ENCODE assay signal across 8 mouse cellular contexts in the genomic region with DNA sequence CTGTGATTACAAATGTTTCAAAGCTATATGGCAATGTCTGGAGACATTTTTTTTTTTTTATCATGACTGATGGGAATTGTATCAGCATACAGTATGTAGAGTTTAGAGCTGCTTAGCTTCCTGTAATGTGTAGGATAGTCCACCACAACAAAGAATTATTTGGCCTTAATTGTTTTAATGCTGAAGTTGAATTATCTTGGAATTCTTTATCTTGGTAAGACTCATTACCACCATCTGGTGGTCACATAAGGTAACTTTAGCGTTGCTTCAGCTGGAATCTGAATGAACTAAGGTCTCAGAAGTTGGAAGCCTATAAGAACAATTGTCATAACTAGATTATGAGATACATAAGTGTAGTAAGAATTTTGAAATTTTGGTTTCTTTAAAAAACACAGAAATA. TPM values are rescaled to one million over a fixed set of nuclear protein-coding genes. Genes with fewer than 3 reads are reported as not detected.
A peak's percentile ranks its signal among the peaks of the same experiment; 100 is the strongest.
DNase-seq lines count a peak whose midpoint lies in the region; ATAC-seq and TF ChIP-seq lines count a peak whose summit lies in the region.

No protein-coding gene starts in this region.

- H3K27me3 ChIP-seq in forebrain, embryonic 15.5 days, result no peaks in the 10 kb centered on the region
- no peaks in the 10 kb centered on the region for H3K27me3 ChIP-seq in forebrain, embryonic 12.5 days
- H3K27me3 ChIP-seq in lung, embryonic 14.5 days (ENCODE audit: insufficient read depth, low read length), result no peaks in the 10 kb centered on the region
- H3K27me3 ChIP-seq in hindbrain, postnatal 0 days (ENCODE audit: insufficient read depth, low read length), result no peaks in the 10 kb centered on the region

- H3K4me1 ChIP-seq in forebrain, embryonic 15.5 days, result no peaks in the 10 kb centered on the region
- H3K4me1 ChIP-seq in forebrain, embryonic 12.5 days, result no peaks in the 10 kb centered on the region
- H3K4me1 ChIP-seq in lung, embryonic 14.5 days (ENCODE audit: insufficient read depth), result no peaks in the 10 kb centered on the region
- no peaks in the 10 kb centered on the region for H3K4me1 ChIP-seq in hindbrain, postnatal 0 days (ENCODE audit: insufficient read depth, low read length)

- H3K4me2 ChIP-seq in forebrain, embryonic 15.5 days (replicated peaks), result no peak overlapping the region
- H3K4me2 ChIP-seq in forebrain, embryonic 12.5 days, result no peak overlapping the region
- no peak overlapping the region for H3K4me2 ChIP-seq in lung, embryonic 14.5 days
- no peak overlapping the region for H3K4me2 ChIP-seq in hindbrain, postnatal 0 days (ENCODE audit: low read depth, low read length)

- no peaks in the 10 kb centered on the region for H3K36me3 ChIP-seq in forebrain, embryonic 15.5 days
- no peaks in the 10 kb centered on the region for H3K36me3 ChIP-seq in forebrain, embryonic 12.5 days (replicated peaks)
- H3K36me3 ChIP-seq in lung, embryonic 14.5 days (ENCODE audit: insufficient read depth), result no peaks in the 10 kb centered on the region
- H3K36me3 ChIP-seq in hindbrain, postnatal 0 days (ENCODE audit: insufficient read depth, low read length), result no peaks in the 10 kb centered on the region

- H3K9ac ChIP-seq in forebrain, embryonic 15.5 days (replicated peaks), result no peak overlapping the region
- H3K9ac ChIP-seq in forebrain, embryonic 12.5 days, result no peak overlapping the region
- no peak overlapping the region for H3K9ac ChIP-seq in lung, embryonic 14.5 days
- H3K9ac ChIP-seq in hindbrain, postnatal 0 days (replicated peaks; ENCODE audit: low read length), result no peak overlapping the region

- no peak overlapping the region for H3K27ac ChIP-seq in forebrain, embryonic 15.5 days (replicated peaks)
- no peak overlapping the region for H3K27ac ChIP-seq in forebrain, embryonic 12.5 days
- no peak overlapping the region for H3K27ac ChIP-seq in lung, embryonic 14.5 days (ENCODE audit: low read depth)
- no peak overlapping the region for H3K27ac ChIP-seq in hindbrain, postnatal 0 days

- no peaks in the 10 kb centered on the region for H3K9me3 ChIP-seq in forebrain, embryonic 15.5 days
- H3K9me3 ChIP-seq in forebrain, embryonic 12.5 days, result no peaks in the 10 kb centered on the region
- H3K9me3 ChIP-seq in lung, embryonic 14.5 days (ENCODE audit: low read depth, low read length), result no peaks in the 10 kb centered on the region
- 0 out of 2 replicates have a peak, but pooled peaks cover 4% of the 10 kb centered on the region for H3K9me3 ChIP-seq in hindbrain, postnatal 0 days (ENCODE audit: low read length)

- peak; percentile 69 for TF ChIP-seq CTCF in lung, embryonic 14.5 days (IDR thresholded peaks at IDR 0.05; ENCODE audit: low read depth)
- TF ChIP-seq CTCF in hindbrain, postnatal 0 days (IDR thresholded peaks at IDR 0.05; ENCODE audit: low read depth), result peak; percentile 73

- ATAC-seq in forebrain, embryonic 15.5 days (replicated peaks), result peak; percentile 26; the same call in 1 of the 2 replicates
- ATAC-seq in forebrain, embryonic 12.5 days (ENCODE audit: low FRiP score), result no peak
- ATAC-seq in lung, embryonic 14.5 days (ENCODE audit: insufficient read depth), result 0 out of 2 replicates have a peak, but pooled peaks have one; percentile 17
- ATAC-seq in hindbrain, postnatal 0 days, result no peak

- WGBS in forebrain, embryonic 15.5 days, result 2% methylated on average over 1 of the region's 1 CpGs
- WGBS in forebrain, embryonic 12.5 days, result 2% methylated on average over 1 of the region's 1 CpGs
- WGBS in lung, embryonic 14.5 days, result 5% methylated on average over 1 of the region's 1 CpGs
- 2% methylated on average over 1 of the region's 1 CpGs for WGBS in hindbrain, postnatal 0 days

- no peak overlapping the region for H3K4me3 ChIP-seq in forebrain, embryonic 15.5 days
- H3K4me3 ChIP-seq in forebrain, embryonic 12.5 days (replicated peaks), result no peak overlapping the region
- H3K4me3 ChIP-seq in lung, embryonic 14.5 days (ENCODE audit: low read depth, low read length), result no peak overlapping the region
- H3K4me3 ChIP-seq in hindbrain, postnatal 0 days (ENCODE audit: low read length), result no peak overlapping the region

- peak; percentile 85 for DNase-seq in lung, embryonic 14.5 days
- no peak for DNase-seq in lung, postnatal 14 days
- peak; percentile 76 for DNase-seq in hindbrain, postnatal 0 days (ENCODE audit: low spot score)
- peak; percentile 29 for DNase-seq in retina, postnatal 7 days (ENCODE audit: low read depth, low spot score)
- DNase-seq in spleen, postnatal 10 days (ENCODE audit: low spot score in 2 of 2), result no peak
- DNase-seq in testis, postnatal 14 days (ENCODE audit: low spot score), result no peak

RNA-seq across cellular contexts. Expression of a gene that starts 7.6 kb away (rescaled TPM):
- polyA plus RNA-seq in forebrain, embryonic 15.5 days (2015; fragmentation: Nextera tagmentation; extraction: Ambion mirVana), result 191 and 194 TPM in 2 replicates
- 231 and 236 TPM in 2 replicates for polyA plus RNA-seq in forebrain, embryonic 12.5 days (2016; fragmentation: Nextera tagmentation; extraction: Ambion mirVana)
- 384 and 388 TPM in 2 replicates for polyA plus RNA-seq in lung, embryonic 14.5 days (2014; fragmentation: Nextera tagmentation; extraction: Ambion mirVana)
- 6.6 and 20.1 TPM in 2 replicates for total RNA-seq in hindbrain, postnatal 0 days (2014; rRNA removed)
- polyA plus RNA-seq in hindbrain, postnatal 0 days (2015; fragmentation: Nextera tagmentation; extraction: Ambion mirVana), result 225 and 226 TPM in 2 replicates

RNA-seq across cellular contexts. Expression of a gene that starts 31.0 kb away (rescaled TPM):
- polyA plus RNA-seq in forebrain, embryonic 15.5 days (2015; fragmentation: Nextera tagmentation; extraction: Ambion mirVana), result 20.3 and 22.0 TPM in 2 replicates
- polyA plus RNA-seq in forebrain, embryonic 12.5 days (2016; fragmentation: Nextera tagmentation; extraction: Ambion mirVana), result 22.9 and 25.0 TPM in 2 replicates
- polyA plus RNA-seq in lung, embryonic 14.5 days (2014; fragmentation: Nextera tagmentation; extraction: Ambion mirVana), result 17.7 and 20.7 TPM in 2 replicates
- total RNA-seq in hindbrain, postnatal 0 days (2014; rRNA removed), result 96.9 and 109 TPM in 2 replicates
- 6.0 and 6.6 TPM in 2 replicates for polyA plus RNA-seq in hindbrain, postnatal 0 days (2015; fragmentation: Nextera tagmentation; extraction: Ambion mirVana)

Comparison
In these comparisons a context has a peak if more than half of its experiments do, and no peak if none do; other contexts are left out.
1. ATAC-seq: peak in forebrain, embryonic 15.5 days (single experiment) and lung, embryonic 14.5 days (single experiment); none in forebrain, embryonic 12.5 days (single experiment) and hindbrain, postnatal 0 days (single experiment).
2. DNase-seq: peak in lung, embryonic 14.5 days (single experiment), hindbrain, postnatal 0 days (single experiment) and retina, postnatal 7 days (single experiment); none in lung, postnatal 14 days (single experiment), spleen, postnatal 10 days (0 of 2) and testis, postnatal 14 days (single experiment).